Mouse (Mus musculus): ENCODE measurements at regions not wholly inside any gene's neighbourhood (a gene's known extent, or its start where the extent isn't known, plus 50 kb on each side); places are given as distances from the start of the nearest gene placed in this dataset.

- H3K9ac ChIP-seq (ENCODE audit: low read depth, low read length), result no peak overlapping the region
- ATAC-seq (ENCODE audit: low FRiP score, low TSS enrichment), result no peak
- H3K4me2 ChIP-seq (replicated peaks; ENCODE audit: low read depth, low read length), result no peak overlapping the region
- no peak overlapping the region for H3K4me3 ChIP-seq (ENCODE audit: low read length)
- WGBS, result 83% methylated on average over 2 of the region's 2 CpGs
- H3K4me1 ChIP-seq (ENCODE audit: control insufficient read depth, insufficient read depth, low read length), result no peaks in the 10 kb centered on the region
- H3K27ac ChIP-seq (ENCODE audit: low read depth, low read length), result no peak overlapping the region
- no peaks in the 10 kb centered on the region for H3K9me3 ChIP-seq (ENCODE audit: control insufficient read depth, low read length)
- H3K27me3 ChIP-seq (ENCODE audit: control insufficient read depth, insufficient read depth, low read length), result no peaks in the 10 kb centered on the region
- no peaks in the 10 kb centered on the region for H3K36me3 ChIP-seq (ENCODE audit: control insufficient read depth, insufficient read depth, low read length)
Measured at GRCm38 (mm10) chr3:124749314-124749713, 168.4 kb upstream of the 1700003H04Rik start.

DNA sequence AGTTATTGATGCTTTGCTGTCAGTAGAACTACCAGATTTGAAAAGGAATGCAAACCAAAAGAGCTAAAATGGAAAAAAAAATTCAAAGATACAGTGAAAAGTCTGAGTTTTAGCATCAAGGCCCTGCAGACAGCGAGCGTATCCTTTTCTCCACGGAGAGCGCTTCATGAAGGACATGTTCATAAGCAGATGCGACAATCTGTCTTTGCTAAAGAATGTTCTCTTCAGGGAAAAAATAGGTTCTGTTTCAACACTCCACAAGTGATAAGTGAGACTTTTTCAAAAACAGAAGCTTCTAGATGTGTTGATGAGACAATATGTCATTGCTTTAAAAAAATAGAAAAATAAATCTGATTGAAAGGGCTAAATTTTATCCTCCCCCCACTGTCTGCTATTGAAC is 147.4 kb upstream of the 1700003H04Rik start:
- H3K9ac ChIP-seq (ENCODE audit: low read depth, low read length), result no peak overlapping the region
- H3K36me3 ChIP-seq (ENCODE audit: control insufficient read depth, insufficient read depth, low read length), result no peaks in the 10 kb centered on the region
- no peak overlapping the region for H3K27ac ChIP-seq (ENCODE audit: low read depth, low read length)
- H3K4me2 ChIP-seq (replicated peaks; ENCODE audit: low read depth, low read length), result no peak overlapping the region
- H3K9me3 ChIP-seq (ENCODE audit: control insufficient read depth, low read length), result no peaks in the 10 kb centered on the region
- 86% methylated on average over 5 of the region's 5 CpGs for WGBS
- no peaks in the 10 kb centered on the region for H3K27me3 ChIP-seq (ENCODE audit: control insufficient read depth, insufficient read depth, low read length)
- H3K4me1 ChIP-seq (ENCODE audit: control insufficient read depth, insufficient read depth, low read length), result no peaks in the 10 kb centered on the region
- ATAC-seq (ENCODE audit: low FRiP score, low TSS enrichment), result no peak
- H3K4me3 ChIP-seq (ENCODE audit: low read length), result no peak overlapping the region

DNA sequence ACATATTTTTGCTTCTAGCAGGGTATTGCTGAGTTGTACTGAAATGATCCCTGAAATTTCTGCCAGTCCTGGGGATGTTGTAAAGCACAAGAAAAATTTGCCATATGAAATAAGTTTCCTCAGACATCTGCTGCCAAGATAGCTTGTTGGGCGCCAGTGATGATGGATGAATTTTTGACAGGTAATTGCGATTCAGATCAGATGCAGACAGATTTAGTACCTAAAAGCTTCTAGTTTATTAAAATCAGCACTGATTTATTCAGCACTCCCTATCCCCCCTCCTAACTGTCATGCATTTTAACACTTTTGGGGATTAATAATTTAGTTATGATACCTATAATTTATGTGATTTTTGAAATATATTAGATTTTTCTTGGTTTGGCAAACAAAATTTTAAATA is 131.3 kb upstream of the 1700003H04Rik start:
- no peak for ATAC-seq (ENCODE audit: low FRiP score, low TSS enrichment)
- 80% methylated on average over 2 of the region's 2 CpGs for WGBS
- H3K36me3 ChIP-seq (ENCODE audit: control insufficient read depth, insufficient read depth, low read length), result no peaks in the 10 kb centered on the region

GRCm38 (mm10) chr3:124673551-124673950 is 92.7 kb upstream of the 1700003H04Rik start:
- no peak for ATAC-seq (ENCODE audit: low FRiP score, low TSS enrichment)
- no peaks in the 10 kb centered on the region for H3K4me1 ChIP-seq (ENCODE audit: control insufficient read depth, insufficient read depth, low read length)
- no peak overlapping the region for H3K9ac ChIP-seq (ENCODE audit: low read depth, low read length)
- no peak overlapping the region for H3K4me2 ChIP-seq (replicated peaks; ENCODE audit: low read depth, low read length)
- WGBS, result 68% methylated on average over 2 of the region's 2 CpGs
- no peaks in the 10 kb centered on the region for H3K36me3 ChIP-seq (ENCODE audit: control insufficient read depth, insufficient read depth, low read length)
- H3K27ac ChIP-seq (ENCODE audit: low read depth, low read length), result no peak overlapping the region
- H3K9me3 ChIP-seq (ENCODE audit: control insufficient read depth, low read length), result no peaks in the 10 kb centered on the region
- H3K27me3 ChIP-seq (ENCODE audit: control insufficient read depth, insufficient read depth, low read length), result no peaks in the 10 kb centered on the region
- no peak overlapping the region for H3K4me3 ChIP-seq (ENCODE audit: low read length)

More for the DNA sequence above, 131.3 kb upstream of the 1700003H04Rik start:
- H3K27me3 ChIP-seq (ENCODE audit: control insufficient read depth, insufficient read depth, low read length), result no peaks in the 10 kb centered on the region
- H3K9me3 ChIP-seq (ENCODE audit: control insufficient read depth, low read length), result no peaks in the 10 kb centered on the region
- H3K9ac ChIP-seq (ENCODE audit: low read depth, low read length), result no peak overlapping the region
- no peak overlapping the region for H3K27ac ChIP-seq (ENCODE audit: low read depth, low read length)
- no peak overlapping the region for H3K4me2 ChIP-seq (replicated peaks; ENCODE audit: low read depth, low read length)
- H3K4me1 ChIP-seq (ENCODE audit: control insufficient read depth, insufficient read depth, low read length), result no peaks in the 10 kb centered on the region
- H3K4me3 ChIP-seq (ENCODE audit: low read length), result no peak overlapping the region

DNA sequence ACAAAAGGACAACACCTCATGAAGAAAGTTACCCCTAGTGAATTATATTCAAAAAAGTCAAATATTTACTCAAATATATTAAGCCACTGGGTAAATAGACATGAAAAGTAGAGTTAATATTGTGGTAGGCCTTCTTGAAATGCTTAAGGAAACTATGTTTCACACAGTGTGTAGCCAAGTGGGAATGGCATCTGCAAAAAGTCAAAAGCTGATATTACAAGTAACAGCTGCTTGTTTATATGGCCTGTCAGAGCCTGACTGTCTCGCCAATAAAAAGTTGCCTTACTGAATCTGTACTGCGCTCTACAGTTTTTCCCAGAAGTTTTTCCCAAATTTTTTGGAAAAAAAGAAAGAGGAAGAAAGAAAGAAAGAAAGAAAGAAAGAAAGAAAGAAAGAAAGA is 77.3 kb upstream of the 1700003H04Rik start:
- Histone ChIP-seq H3K4me1 (ENCODE audit: control insufficient read depth, insufficient read depth, low read length) (no peaks in the 10 kb centered on the region), H3K27me3 (ENCODE audit: control insufficient read depth, insufficient read depth, low read length) (no peaks in the 10 kb centered on the region), H3K4me3 (ENCODE audit: low read length) (no peak overlapping the region), H3K9ac (ENCODE audit: low read depth, low read length) (no peak overlapping the region), H3K27ac (ENCODE audit: low read depth, low read length) (no peak overlapping the region), H3K9me3 (ENCODE audit: control insufficient read depth, low read length) (no peaks in the 10 kb centered on the region), H3K36me3 (ENCODE audit: control insufficient read depth, insufficient read depth, low read length) (no peaks in the 10 kb centered on the region), H3K4me2 (replicated peaks; ENCODE audit: low read depth, low read length) (no peak overlapping the region)
- 87% methylated on average over 2 of the region's 2 CpGs for WGBS
- ATAC-seq (ENCODE audit: low FRiP score, low TSS enrichment), result no peak

- Histone ChIP-seq H3K9ac (ENCODE audit: low read depth, low read length) (no peak overlapping the region), H3K4me2 (replicated peaks; ENCODE audit: low read depth, low read length) (no peak overlapping the region), H3K4me1 (ENCODE audit: control insufficient read depth, insufficient read depth, low read length) (no peaks in the 10 kb centered on the region), H3K36me3 (ENCODE audit: control insufficient read depth, insufficient read depth, low read length) (no peaks in the 10 kb centered on the region), H3K4me3 (ENCODE audit: low read length) (no peak overlapping the region), H3K9me3 (ENCODE audit: control insufficient read depth, low read length) (no peaks in the 10 kb centered on the region), H3K27me3 (ENCODE audit: control insufficient read depth, insufficient read depth, low read length) (no peaks in the 10 kb centered on the region), H3K27ac (ENCODE audit: low read depth, low read length) (no peak overlapping the region)
- WGBS, result 96% methylated on average over 2 of the region's 2 CpGs
- ATAC-seq (ENCODE audit: low FRiP score, low TSS enrichment), result no peak
Measured at GRCm38 (mm10) chr3:124633372-124633771, 52.5 kb upstream of the 1700003H04Rik start.
